Mouse (Mus musculus) heart, postnatal 0 days (tissue): ENCODE results near the gene Cars. TPM values are rescaled to one million over a fixed set of nuclear protein-coding genes. Genes with fewer than 3 reads are reported as not detected.

Source experiments
- ATAC-seq: fragments of 200-750 bp; cut with Nextera tagmentation; 2 replicates; pipeline ENCODE4 v1.8.0; 2017; ENCODE audit warnings: low read depth, moderate number of reproducible peaks, moderate library complexity; ENCODE audit not compliant: insufficient read depth
- DNase-seq: peaks from one replicate; pipeline ENCODE4 v3.0.0-alpha.2; 2016; ENCODE audit warnings: low spot score
- H3K27ac ChIP-seq: fragments of 300-500 bp; sonication (generic); 2 replicates; pipeline ENCODE4 v1.5.1; 2014; ENCODE audit warnings: low read depth, mild to moderate bottlenecking
- H3K27me3 ChIP-seq: fragments of 300-500 bp; sonication (generic); 2 replicates; pipeline ENCODE4 v1.6.1; 2014; ENCODE audit warnings: low read length, mixed read lengths; ENCODE audit not compliant: control insufficient read depth, insufficient read depth
- H3K36me3 ChIP-seq: fragments of 300-500 bp; sonication (generic); replicated peaks from 2 replicates; pipeline ENCODE4 v1.6.1; 2014; ENCODE audit warnings: low read length, mixed read lengths; ENCODE audit not compliant: control insufficient read depth, insufficient read depth
- H3K4me1 ChIP-seq: fragments of 300-500 bp; sonication (generic); 2 replicates; pipeline ENCODE4 v1.6.1; 2014; ENCODE audit warnings: antibody characterized with exemption; ENCODE audit not compliant: control insufficient read depth, insufficient read depth
- H3K4me2 ChIP-seq: fragments of 300-500 bp; sonication (generic); 2 replicates; pipeline ENCODE4 v1.6.1; 2014; ENCODE audit warnings: low read depth, mild to moderate bottlenecking, low read length, moderate library complexity
- H3K4me3 ChIP-seq: fragments of 300-500 bp; sonication (generic); 2 replicates; pipeline ENCODE4 v1.5.1; 2014; ENCODE audit warnings: low read depth, low read length
- H3K9ac ChIP-seq: fragments of 300-500 bp; sonication (generic); replicated peaks from 2 replicates; pipeline ENCODE4 v1.6.1; 2014; ENCODE audit warnings: low read depth, low read length, mixed read lengths
- H3K9me3 ChIP-seq: fragments of 300-500 bp; sonication (generic); replicated peaks from 2 replicates; pipeline ENCODE4 v1.6.1; 2016; ENCODE audit warnings: low read length; ENCODE audit not compliant: control insufficient read depth
- CTCF ChIP-seq: IDR thresholded peaks from 2 replicates; pipeline ENCODE4 v1.5.1; 2016; ENCODE audit warnings: antibody characterized with exemption, control low read depth, low read depth
- EP300 ChIP-seq: IDR thresholded peaks from 2 replicates; pipeline ENCODE4 v1.6.1; 2016; ENCODE audit warnings: antibody characterized with exemption, low read depth
- WGBS: fragments of 180-500 bp; shearing (Covaris S2); extraction: QIAGEN DNeasy Blood & Tissue Kit; methylation state at CpG from one replicate; pipeline ENCODE4 v1.1.7; 2014; 5-methylcytosine and 5-hydroxymethylcytosine counted together
- polyA plus RNA-seq: library from polyadenylated mRNA; unstranded; fragments of >200 nt; fragmentation: Nextera tagmentation; extraction: Ambion mirVana; gene quantifications from 2 replicates; pipeline ENCODE4 v1.2.1, GENCODE M21; 2015
- total RNA-seq: library from RNA; depleted of rRNA; stranded (reverse); fragments of >200 nt; gene quantifications from 2 replicates; pipeline ENCODE4 v1.2.3, GENCODE M21; 2014; ENCODE audit warnings: low replicate concordance

The Cars gene
- total and polyA plus RNA-seq, 2 experiments from 2014 or later: 14.7 to 15.4 TPM

GRCm38 (mm10) chr7:143629501-143629900 is 29.6 kb upstream of the Cars start:
- TF ChIP-seq CTCF (no peak), EP300 (no peak)
- 0 out of 2 replicates have a peak, but pooled peaks cover 2% of the 10 kb centered on the region for H3K9me3 ChIP-seq
- no peak overlapping the region for H3K4me3 ChIP-seq
- DNase-seq (no peak), ATAC-seq (no peak)
- no peak overlapping the region for H3K4me2 ChIP-seq
- H3K36me3 ChIP-seq: no peaks in the 10 kb centered on the region
- H3K27ac ChIP-seq: no peak overlapping the region
- H3K27me3 ChIP-seq: no peaks in the 10 kb centered on the region
- 37% methylated on average over 1 of the region's 1 CpGs for WGBS
- H3K9ac ChIP-seq: no peak overlapping the region
- H3K4me1 ChIP-seq: no peaks in the 10 kb centered on the region

- Histone ChIP-seq H3K9me3 (0 out of 2 replicates have a peak, but pooled peaks cover 2% of the 10 kb centered on the region), H3K4me1 (no peaks in the 10 kb centered on the region), H3K36me3 (no peaks in the 10 kb centered on the region), H3K4me2 (peak within 1 kb of the TSS; percentile 31; the same call in 1 of the 2 replicates), H3K9ac (no peak within 1 kb of the TSS), H3K27ac (peak within 1 kb of the TSS; percentile 46; the same call in 1 of the 2 replicates), H3K27me3 (no peaks in the 10 kb centered on the region), H3K4me3 (no peak within 1 kb of the TSS)
- 71% methylated on average over 1 of the region's 1 CpGs for WGBS
- no peak for TF ChIP-seq CTCF
- no peak for DNase-seq
- ATAC-seq: no peak
These were observed 28.6 kb upstream of the Cars start, which contains the start of gene Tnfrsf26 for GRCm38 (mm10) chr7:143628540-143628939. TSS of gene Tnfrsf26 (minus strand) at chr7:143628722.

GRCm38 (mm10) chr7:143627555-143628286 is 27.8 kb upstream of the Cars start:
- WGBS: 41% methylated on average over 10 of the region's 10 CpGs
- no peaks in the 10 kb centered on the region for H3K9me3 ChIP-seq
- peak overlapping the region; percentile 31; the same call in 1 of the 2 replicates for H3K4me2 ChIP-seq
- TF ChIP-seq EP300 (no peak), CTCF (no peak)
- H3K9ac ChIP-seq: no peak overlapping the region
- no peaks in the 10 kb centered on the region for H3K4me1 ChIP-seq
- peak overlapping the region; percentile 46; the same call in 1 of the 2 replicates for H3K27ac ChIP-seq
- no peaks in the 10 kb centered on the region for H3K27me3 ChIP-seq
- DNase-seq (no peak), ATAC-seq (no peak)
- no peak overlapping the region for H3K4me3 ChIP-seq
- H3K36me3 ChIP-seq: no peaks in the 10 kb centered on the region

GRCm38 (mm10) chr7:143626178-143626577 is 26.3 kb upstream of the Cars start:
- Histone ChIP-seq H3K9ac (no peak overlapping the region), H3K27ac (no peak overlapping the region), H3K27me3 (no peaks in the 10 kb centered on the region), H3K4me1 (no peaks in the 10 kb centered on the region), H3K4me2 (no peak overlapping the region), H3K4me3 (no peak overlapping the region), H3K9me3 (no peaks in the 10 kb centered on the region), H3K36me3 (no peaks in the 10 kb centered on the region)
- TF ChIP-seq CTCF: no peak
- TF ChIP-seq EP300: no peak
- no peak for ATAC-seq
- no peak for DNase-seq
- 52% methylated on average over 2 of the region's 2 CpGs for WGBS

- 46% methylated on average over 5 of the region's 5 CpGs for WGBS
- ATAC-seq (no peak), DNase-seq (no peak)
These were observed 25.3 kb upstream of the Cars start for GRCm38 (mm10) chr7:143625151-143625550.

GRCm38 (mm10) chr7:143624561-143624960 is 24.7 kb upstream of the Cars start:
- WGBS: 57% methylated on average over 3 of the region's 3 CpGs
- ATAC-seq: no peak

More at GRCm38 (mm10) chr7:143625151-143625550, 25.3 kb upstream of the Cars start:
- H3K36me3 ChIP-seq: no peaks in the 10 kb centered on the region
- H3K27me3 ChIP-seq: no peaks in the 10 kb centered on the region
- H3K9me3 ChIP-seq: no peaks in the 10 kb centered on the region
- TF ChIP-seq EP300 (no peak), CTCF (no peak)
- no peaks in the 10 kb centered on the region for H3K4me1 ChIP-seq
- no peak overlapping the region for H3K27ac ChIP-seq
- H3K4me3 ChIP-seq: no peak overlapping the region
- H3K4me2 ChIP-seq: no peak overlapping the region
- H3K9ac ChIP-seq: no peak overlapping the region

More at GRCm38 (mm10) chr7:143624561-143624960, 24.7 kb upstream of the Cars start:
- no peak for TF ChIP-seq EP300
- Histone ChIP-seq H3K36me3 (no peaks in the 10 kb centered on the region), H3K27me3 (no peaks in the 10 kb centered on the region), H3K4me1 (no peaks in the 10 kb centered on the region), H3K4me2 (no peak overlapping the region), H3K4me3 (no peak overlapping the region), H3K9me3 (no peaks in the 10 kb centered on the region), H3K27ac (no peak overlapping the region), H3K9ac (no peak overlapping the region)
- DNase-seq: no peak
